Mouse (Mus musculus) ES-E14 (cell line): ENCODE measurements around the gene Sell. TPM values are rescaled to one million over a fixed set of nuclear protein-coding genes. Genes with fewer than 3 reads are reported as not detected.

ENCODE experiments used
- DNase-seq: peaks from one replicate; pipeline ENCODE4 v3.0.0-alpha.2; 2013; ENCODE audit warnings: low read depth, low spot score
- H3K27ac ChIP-seq: 2 replicates; pipeline ENCODE4 v1.5.1; 2012; ENCODE audit warnings: low read depth, mild to moderate bottlenecking, low read length, moderate library complexity, mixed read lengths; ENCODE audit not compliant: poor library complexity, insufficient read depth, severe bottlenecking
- H3K36me3 ChIP-seq: 2 replicates; pipeline ENCODE4 v1.6.1; 2012; ENCODE audit warnings: mild to moderate bottlenecking, low read length, moderate library complexity, mixed read lengths; ENCODE audit not compliant: control insufficient read depth, poor library complexity, insufficient read depth, severe bottlenecking
- H3K4me1 ChIP-seq, 2 experiments: fragments of 150-350 bp in 1 of 2; sonication (generic) in 1 of 2; 2 replicates each; pipeline ENCODE4 v1.6.1; 2012; ENCODE audit warnings: low read length in 2 of 2, mild to moderate bottlenecking in 1 of 2, mixed read lengths in 1 of 2; ENCODE audit not compliant: control insufficient read depth in 2 of 2, insufficient read depth in 2 of 2, poor library complexity in 1 of 2
- H3K4me3 ChIP-seq, 2 experiments: fragments of 150-350 bp in 1 of 2; sonication (generic) in 1 of 2; 2 replicates each; pipeline ENCODE4 v1.5.1; 2012; ENCODE audit warnings: low read length in 2 of 2, low read depth in 1 of 2, mild to moderate bottlenecking in 1 of 2, mixed read lengths in 1 of 2; ENCODE audit not compliant: insufficient read depth in 1 of 2, poor library complexity in 1 of 2, severe bottlenecking in 1 of 2
- H3K9ac ChIP-seq: 2 replicates; pipeline ENCODE4 v1.6.1; 2012; ENCODE audit warnings: low read depth, mild to moderate bottlenecking, low read length, mixed read lengths; ENCODE audit not compliant: poor library complexity, insufficient read depth, severe bottlenecking
- H3K9me3 ChIP-seq: fragments of 150-350 bp; sonication (generic); 2 replicates; pipeline ENCODE4 v1.6.1; 2012; ENCODE audit warnings: low read depth, mild to moderate bottlenecking, low read length; ENCODE audit not compliant: control insufficient read depth, insufficient read depth
- CHD2 ChIP-seq: IDR thresholded peaks from 2 replicates; pipeline ENCODE4 v1.6.1; 2014; ENCODE audit warnings: mild to moderate bottlenecking, low read depth, low read length, inconsistent platforms
- HCFC1 ChIP-seq: IDR thresholded peaks from 2 replicates; pipeline ENCODE4 v1.6.1; 2012; ENCODE audit warnings: low read length, inconsistent platforms, borderline replicate concordance; ENCODE audit not compliant: insufficient read depth
- MAFK ChIP-seq: IDR thresholded peaks from 2 replicates; pipeline ENCODE4 v1.6.1; 2014; ENCODE audit warnings: mild to moderate bottlenecking, low read depth, low read length, inconsistent platforms; ENCODE audit not compliant: insufficient read depth
- ZC3H11A ChIP-seq: IDR thresholded peaks from 2 replicates; pipeline ENCODE4 v1.6.1; 2012; ENCODE audit warnings: low read depth, mild to moderate bottlenecking, inconsistent platforms, low read length, borderline replicate concordance
- ZNF384 ChIP-seq: IDR thresholded peaks from 2 replicates; pipeline ENCODE4 v1.6.1; 2012; ENCODE audit warnings: low read depth, low read length, inconsistent platforms
- in situ Hi-C, 2 experiments: fragments of 600-800 bp; cut with MboI; formaldehyde crosslinking; loops; one replicate each; pipeline ENCODE4 v1.15.1; 2025; ENCODE audit warnings: low sequenced_read_pairs in 2 of 2, inconsistent platforms in 1 of 2; ENCODE audit not compliant: unreplicated experiment in 2 of 2
- total RNA-seq: library from RNA; depleted of rRNA; stranded (reverse); fragments of 300-350 nt; gene quantifications from 2 replicates; pipeline ENCODE4 v1.2.3, GENCODE M21; 2012

The Sell gene
- total RNA-seq, 1 experiment, result 0.09 TPM

DNA sequence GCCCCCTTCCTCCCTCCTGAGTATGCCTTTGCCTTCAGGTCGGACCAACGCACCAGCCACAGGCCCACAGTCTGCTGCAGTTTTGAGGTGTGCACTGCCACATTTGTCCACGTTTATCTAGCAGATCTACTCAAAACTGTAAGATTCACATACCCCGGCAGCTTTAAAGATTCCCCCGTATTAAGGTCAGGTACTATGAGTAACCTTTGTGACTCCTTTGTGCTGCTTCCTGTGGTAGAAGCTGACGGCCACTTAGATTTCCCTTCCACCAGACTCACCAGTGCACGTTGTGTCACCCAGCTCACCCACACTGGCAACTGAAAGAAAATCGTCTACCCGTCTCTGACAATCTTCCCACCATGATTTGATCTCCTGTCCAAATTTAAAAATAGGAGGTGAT, 11.3 kb downstream of the Sell start:
- H3K27ac ChIP-seq, result no peak overlapping the region
- no peak overlapping the region for H3K4me3 ChIP-seq
- no peak overlapping the region for H3K9ac ChIP-seq
- no peaks in the 10 kb centered on the region for H3K9me3 ChIP-seq
- no peak for TF ChIP-seq CHD2
- no peak for TF ChIP-seq MAFK
- in situ Hi-C loops, result no loop called here
- no peaks in the 10 kb centered on the region for H3K4me1 ChIP-seq
- DNase-seq, result no peak
- no peaks in the 10 kb centered on the region for H3K36me3 ChIP-seq

GRCm38 (mm10) chr1:164073803-164074202, 12.0 kb downstream of the Sell start:
- Histone ChIP-seq H3K9ac (no peak overlapping the region), H3K9me3 (no peaks in the 10 kb centered on the region), H3K36me3 (no peaks in the 10 kb centered on the region), H3K4me1 (no peaks in the 10 kb centered on the region), H3K4me3 (no peak overlapping the region), H3K27ac (no peak overlapping the region)
- in situ Hi-C loops, result no loop called here
- TF ChIP-seq ZNF384 (no peak), HCFC1 (no peak), ZC3H11A (no peak), MAFK (no peak), CHD2 (no peak)
- no peak for DNase-seq

GRCm38 (mm10) chr1:164074606-164075140, 12.9 kb downstream of the Sell start:
- no peak overlapping the region for H3K4me3 ChIP-seq
- no peak for TF ChIP-seq CHD2
- TF ChIP-seq ZC3H11A, result no peak
- TF ChIP-seq MAFK, result no peak
- no peak for TF ChIP-seq ZNF384
- TF ChIP-seq HCFC1, result no peak
- no peaks in the 10 kb centered on the region for H3K36me3 ChIP-seq
- H3K4me1 ChIP-seq, result no peaks in the 10 kb centered on the region
- H3K9me3 ChIP-seq, result no peaks in the 10 kb centered on the region
- in situ Hi-C loops, result no loop called here
- DNase-seq, result no peak
- no peak overlapping the region for H3K27ac ChIP-seq
- H3K9ac ChIP-seq, result no peak overlapping the region

DNA sequence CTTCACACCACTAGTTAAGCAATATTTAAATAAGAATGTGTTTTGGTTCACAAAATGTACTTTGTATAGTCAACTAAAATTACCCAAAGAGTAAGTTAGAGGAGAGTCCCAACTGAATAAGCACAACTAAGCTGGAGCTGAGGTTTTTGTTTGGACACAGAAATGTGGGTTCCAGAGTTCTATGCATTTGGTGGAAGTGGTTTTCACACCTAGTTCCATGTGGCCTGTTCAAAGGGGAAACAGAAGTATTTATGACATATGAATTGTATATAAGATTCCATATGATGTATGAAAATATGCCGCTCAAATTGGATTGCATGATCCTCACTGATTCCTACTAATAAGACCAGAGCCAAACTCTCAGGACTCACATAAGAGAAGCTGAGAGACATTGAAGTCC, 13.6 kb downstream of the Sell start:
- no peaks in the 10 kb centered on the region for H3K9me3 ChIP-seq
- no peak overlapping the region for H3K27ac ChIP-seq
- no peaks in the 10 kb centered on the region for H3K4me1 ChIP-seq
- H3K4me3 ChIP-seq, result no peak overlapping the region
- no peak overlapping the region for H3K9ac ChIP-seq
- no peak for TF ChIP-seq HCFC1
- no peak for TF ChIP-seq CHD2
- TF ChIP-seq ZNF384, result no peak
- no peak for TF ChIP-seq MAFK
- TF ChIP-seq ZC3H11A, result no peak
- no peak for DNase-seq
- no peaks in the 10 kb centered on the region for H3K36me3 ChIP-seq
- in situ Hi-C loops, result no loop called here

DNA sequence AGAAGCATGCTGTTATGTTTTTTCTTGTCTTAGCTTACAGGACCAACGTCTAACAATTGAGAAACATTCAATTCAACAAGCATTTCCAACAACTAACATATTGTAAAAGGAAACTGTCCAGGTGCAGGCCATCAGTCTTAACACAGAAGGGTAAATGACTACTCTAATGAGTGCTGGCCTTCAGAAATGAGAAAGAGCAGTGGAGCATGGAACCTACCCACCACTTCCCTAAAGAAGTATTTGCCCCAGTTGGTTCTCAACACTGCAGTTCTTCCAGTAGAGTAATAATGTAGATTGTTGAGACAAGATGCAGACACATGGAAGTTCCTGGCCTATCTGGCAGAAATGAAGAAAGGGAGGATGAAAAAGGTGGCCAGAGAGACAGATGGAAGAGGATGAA, 14.7 kb downstream of the Sell start:
- H3K4me1 ChIP-seq, result no peaks in the 10 kb centered on the region
- no peak overlapping the region for H3K27ac ChIP-seq
- TF ChIP-seq CHD2 (no peak), MAFK (no peak)
- no peaks in the 10 kb centered on the region for H3K36me3 ChIP-seq
- H3K9ac ChIP-seq, result no peak overlapping the region
- DNase-seq, result no peak
- no peak overlapping the region for H3K4me3 ChIP-seq
- in situ Hi-C loops, result no loop called here
- H3K9me3 ChIP-seq, result no peaks in the 10 kb centered on the region
